ENCODE assay signal across 11 mouse cellular contexts in the genomic region with DNA sequence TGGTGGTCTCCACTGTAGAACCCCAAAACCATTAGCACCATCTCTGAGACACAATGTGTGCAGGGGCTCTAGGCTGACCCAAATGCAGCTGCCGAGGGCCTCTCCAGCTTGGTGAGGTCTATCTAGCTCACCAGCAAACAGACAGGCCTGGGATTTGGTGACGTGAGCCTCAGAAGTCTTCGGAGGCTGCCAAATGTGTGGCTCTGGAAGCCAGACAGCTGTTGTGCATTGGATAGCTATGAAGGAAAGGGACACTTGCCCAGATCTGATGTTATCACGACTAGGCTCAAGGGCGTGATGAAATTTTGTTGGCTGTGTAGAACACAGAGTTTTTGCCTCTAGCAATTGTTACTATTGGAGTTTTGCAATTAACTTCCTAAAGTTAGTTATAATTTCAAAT. TPM values are rescaled to one million over a fixed set of nuclear protein-coding genes. Genes with fewer than 3 reads are reported as not detected.
DNase-seq lines count a peak whose midpoint lies in the region; ATAC-seq and TF ChIP-seq lines count a peak whose summit lies in the region.
"Had no signal": no experiment of that assay in that cellular context is flagged by ENCODE, and none has a peak within 500 bp of the region (broad histone marks: within the 10 kb centered on the region; RNA-seq: fewer than 3 reads in every experiment).

No protein-coding gene starts in this region.

- H3K27ac ChIP-seq in limb, embryonic 14.5 days (replicated peaks; ENCODE audit: low read depth, low read length), result no peak overlapping the region
- H3K27ac ChIP-seq: embryonic facial prominence, embryonic 15.5 days had no signal

- no peak overlapping the region for H3K4me2 ChIP-seq in limb, embryonic 14.5 days (replicated peaks; ENCODE audit: low read depth, low read length, severe bottlenecking)
- H3K4me2 ChIP-seq: embryonic facial prominence, embryonic 15.5 days had no signal

- H3K4me3 ChIP-seq in limb, embryonic 14.5 days (replicated peaks; ENCODE audit: low read length), result no peak overlapping the region
- H3K4me3 ChIP-seq: embryonic facial prominence, embryonic 15.5 days had no signal

- 62% methylated on average over 5 of the region's 5 CpGs for WGBS in limb, embryonic 14.5 days

- DNase-seq in adrenal gland, adult 8-10 months, result peak; percentile 54
- no peak for DNase-seq in adrenal gland, adult 18-20 months (ENCODE audit: low spot score in 2 of 2)
- peak; percentile 71 for DNase-seq in 3T3-L1 (ENCODE audit: low read depth, low spot score)
- peak; percentile 43 to 80 for DNase-seq in gastrocnemius, postnatal 4 days (ENCODE audit: low spot score in 2 of 2)
- DNase-seq in limb, embryonic 14.5 days (ENCODE audit: low spot score), result peak; percentile 84
- no peak for DNase-seq in thymus, postnatal 25 days
- no peak for DNase-seq in embryo, embryonic 9.5 days (ENCODE audit: extremely low spot score)
- no peak for DNase-seq in c-Kit-positive CD71-positive TER-119-positive erythroid progenitor cells, embryonic 14.5 days (ENCODE audit: low spot score)
- DNase-seq: thymus, adult 18-20 months had no signal

- no peaks in the 10 kb centered on the region for H3K9me3 ChIP-seq in limb, embryonic 14.5 days (ENCODE audit: control insufficient read depth, low read length)
- H3K9me3 ChIP-seq: embryonic facial prominence, embryonic 15.5 days had no signal

- no peak for TF ChIP-seq POLR2A in limb, embryonic 14.5 days (IDR thresholded peaks at IDR 0.05; ENCODE audit: borderline replicate concordance, extremely low read depth, insufficient read depth, insufficient read length)

- H3K9ac ChIP-seq in limb, embryonic 14.5 days (ENCODE audit: low read depth, low read length, severe bottlenecking), result no peak overlapping the region
- H3K9ac ChIP-seq: embryonic facial prominence, embryonic 15.5 days had no signal

- H3K27me3 ChIP-seq in limb, embryonic 14.5 days (ENCODE audit: control insufficient read depth, insufficient read depth, low read length), result no peaks in the 10 kb centered on the region
- H3K27me3 ChIP-seq: embryonic facial prominence, embryonic 15.5 days had no signal

- no peaks in the 10 kb centered on the region for H3K36me3 ChIP-seq in limb, embryonic 14.5 days (ENCODE audit: control insufficient read depth, insufficient read depth, low read length)
- H3K36me3 ChIP-seq: embryonic facial prominence, embryonic 15.5 days had no signal

- no peaks in the 10 kb centered on the region for H3K4me1 ChIP-seq in limb, embryonic 14.5 days (ENCODE audit: control insufficient read depth, insufficient read depth, low read length)

- peak; percentile 50; the same call in 1 of the 2 replicates for ATAC-seq in limb, embryonic 14.5 days (ENCODE audit: low FRiP score, low read depth)

RNA-seq across cellular contexts. Expression of a gene that starts 4.6 kb away (rescaled TPM):
- total RNA-seq in adrenal gland, adult 8-10 months (2022), result 1 to 10 TPM in 2 of 4 experiments, under 1 TPM in 2; 0.65 to 6.8 (median 1.1) TPM
- 1 to 10 TPM; 1.3 to 3.4 TPM for total RNA-seq in adrenal gland, adult 18-20 months (2021)
- 1 to 10 TPM; 5.0 to 8.4 TPM for total RNA-seq in gastrocnemius, postnatal 4 days (2021)
- polyA plus RNA-seq in limb, embryonic 14.5 days (2012; rRNA removed), result 1.1 and 4.1 TPM in 2 replicates
- polyA plus RNA-seq in limb, embryonic 14.5 days (2014; fragmentation: Nextera tagmentation; extraction: Ambion mirVana), result 0.35 and 0.94 TPM in 2 replicates
- polyA plus RNA-seq: neural tube, embryonic 11.5 days had no signal

RNA-seq across cellular contexts. Expression of a gene that starts 8.4 kb away (rescaled TPM):
- 10 to 100 TPM; 38.9 to 87.1 (median 64.7) TPM for total RNA-seq in adrenal gland, adult 8-10 months (2022)
- 10 to 100 TPM; 48.5 to 78.3 TPM for total RNA-seq in adrenal gland, adult 18-20 months (2021)
- total RNA-seq in gastrocnemius, postnatal 4 days (2021), result 100 to 1,000 TPM; 257 to 310 TPM
- 5.9 and 9.6 TPM in 2 replicates for polyA plus RNA-seq in limb, embryonic 14.5 days (2012; rRNA removed)
- 6.8 and 7.7 TPM in 2 replicates for polyA plus RNA-seq in limb, embryonic 14.5 days (2014; fragmentation: Nextera tagmentation; extraction: Ambion mirVana)

RNA-seq across cellular contexts. Expression of a gene that starts 13.0 kb away (rescaled TPM):
- total RNA-seq in adrenal gland, adult 8-10 months (2022), result 10 to 100 TPM; 28.0 to 45.8 (median 35.1) TPM
- total RNA-seq in adrenal gland, adult 18-20 months (2021), result 10 to 100 TPM; 27.9 to 28.3 TPM
- total RNA-seq in gastrocnemius, postnatal 4 days (2021), result 10 to 100 TPM; 25.5 to 28.4 TPM
- 26.9 and 27.6 TPM in 2 replicates for polyA plus RNA-seq in limb, embryonic 14.5 days (2012; rRNA removed)
- polyA plus RNA-seq in limb, embryonic 14.5 days (2014; fragmentation: Nextera tagmentation; extraction: Ambion mirVana), result 40.3 and 44.2 TPM in 2 replicates

RNA-seq across cellular contexts. Expression of a gene that starts 25.4 kb away (rescaled TPM):
- 1 to 10 TPM in 2 of 4 experiments, under 1 TPM in 2; 0.35 to 2.1 (median 1.1) TPM for total RNA-seq in adrenal gland, adult 8-10 months (2022)
- total RNA-seq in adrenal gland, adult 18-20 months (2021), result under 1 TPM; 0.43 to 0.61 TPM
- 1 to 10 TPM in 1 of 2 experiments, under 1 TPM in 1; 0.76 to 1.0 TPM for total RNA-seq in gastrocnemius, postnatal 4 days (2021)
- polyA plus RNA-seq in limb, embryonic 14.5 days (2012; rRNA removed), result 1.0 and 1.4 TPM in 2 replicates
- 0.51 and 0.98 TPM in 2 replicates for polyA plus RNA-seq in limb, embryonic 14.5 days (2014; fragmentation: Nextera tagmentation; extraction: Ambion mirVana)
- polyA plus RNA-seq: neural tube, embryonic 11.5 days had no signal

RNA-seq across cellular contexts. Expression of a gene that starts 45.3 kb away (rescaled TPM):
- 10 to 100 TPM; 22.5 to 30.9 (median 26.2) TPM for total RNA-seq in adrenal gland, adult 8-10 months (2022)
- total RNA-seq in adrenal gland, adult 18-20 months (2021), result 10 to 100 TPM; 19.0 to 28.7 TPM
- 10 to 100 TPM; 16.6 to 16.7 TPM for total RNA-seq in gastrocnemius, postnatal 4 days (2021)
- polyA plus RNA-seq in limb, embryonic 14.5 days (2012; rRNA removed), result 19.0 and 19.7 TPM in 2 replicates
- polyA plus RNA-seq in limb, embryonic 14.5 days (2014; fragmentation: Nextera tagmentation; extraction: Ambion mirVana), result 16.9 and 17.5 TPM in 2 replicates

Comparison
In these comparisons a context has a peak if more than half of its experiments do, and no peak if none do; other contexts are left out.
1. DNase-seq: peak in adrenal gland, adult 8-10 months (single experiment), 3T3-L1 (single experiment), gastrocnemius, postnatal 4 days (2 of 2) and limb, embryonic 14.5 days (single experiment); none in adrenal gland, adult 18-20 months (0 of 2), thymus, postnatal 25 days (single experiment), embryo, embryonic 9.5 days (single experiment) and c-Kit-positive CD71-positive TER-119-positive erythroid progenitor cells, embryonic 14.5 days (single experiment).